Mouse (Mus musculus) small intestine, adult 2 months (tissue): ENCODE data around the gene Lypd6b.

ENCODE experiments used
- CTCF ChIP-seq: fragments of 200-500 bp; IDR thresholded peaks from 2 replicates; pipeline ENCODE4 v1.5.1; 2012; ENCODE audit warnings: low read depth, mild to moderate bottlenecking, control low read depth, inconsistent platforms, low read length, moderate library complexity, mixed read lengths; ENCODE audit not compliant: insufficient replicate concordance, insufficient read length; ENCODE audit errors: extremely low read depth
- POLR2A ChIP-seq: fragments of 200-500 bp; IDR thresholded peaks from 2 replicates; pipeline ENCODE4 v1.6.1; 2012; ENCODE audit warnings: low read depth, mild to moderate bottlenecking, control low read depth, inconsistent platforms, low read length, moderate library complexity

- no peak for TF ChIP-seq CTCF
- TF ChIP-seq POLR2A: no peak
Measured at GRCm38 (mm10) chr2:49751544-49752210, 35.8 kb upstream of the Lypd6b start.
